Mouse (Mus musculus): ENCODE data around the gene Ffar3.

GRCm38 (mm10) chr7:30887568-30888188, 31.7 kb upstream of the Ffar3 start:
- TF ChIP-seq FLI1 (IDR thresholded peaks at IDR 0.05; ENCODE audit: low read length) (no peak), GATA1 (IDR thresholded peaks at IDR 0.05; ENCODE audit: borderline replicate concordance, low read length) (no peak)

Measured in megakaryocyte, embryonic 14.5 days (primary cell).